In the genomic region with DNA sequence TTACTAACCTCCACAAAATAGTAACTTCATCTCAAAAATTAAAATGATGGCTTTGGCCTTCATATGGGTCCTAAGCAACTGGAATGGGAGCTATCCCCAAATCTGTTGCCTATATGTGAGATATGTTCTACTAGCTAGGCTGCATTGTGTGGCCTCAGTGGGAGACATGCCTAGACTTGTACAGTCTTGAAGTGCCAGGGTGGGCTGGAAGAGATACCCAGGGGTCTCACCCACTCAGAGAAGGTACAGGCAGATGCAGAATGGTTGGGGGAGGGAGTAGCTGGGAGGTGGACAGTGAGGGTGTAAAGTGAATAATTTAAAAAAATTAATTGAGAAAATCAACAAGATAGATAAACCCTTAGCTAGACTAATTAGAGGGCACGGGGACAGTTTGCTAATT, we compare ENCODE assay signal across 23 mouse cellular contexts.
DNase-seq lines count a peak whose midpoint lies in the region; ATAC-seq and TF ChIP-seq lines count a peak whose summit lies in the region.
"Had no signal": no experiment of that assay in that cellular context is flagged by ENCODE, and none has a peak within 500 bp of the region (broad histone marks: within the 10 kb centered on the region; RNA-seq: fewer than 3 reads in every experiment).

No protein-coding gene starts in this region.

- ATAC-seq in forebrain, embryonic 11.5 days (replicated peaks; ENCODE audit: low FRiP score), result 0 out of 2 replicates have a peak, but pooled peaks have one; percentile 27
- no peak for ATAC-seq in forebrain, embryonic 13.5 days
- ATAC-seq: forebrain, embryonic 14.5 days; forebrain, embryonic 16.5 days had no signal

- no peaks in the 10 kb centered on the region; the same call in 1 of the 2 replicates for H3K9me3 ChIP-seq in forebrain, embryonic 11.5 days (ENCODE audit: control insufficient read depth, low read length)
- no peaks in the 10 kb centered on the region for H3K9me3 ChIP-seq in forebrain, embryonic 13.5 days (replicated peaks)
- no peaks in the 10 kb centered on the region for H3K9me3 ChIP-seq in ES-E14 (ENCODE audit: control insufficient read depth, insufficient read depth, low read depth, low read length)
- H3K9me3 ChIP-seq: embryonic facial prominence, embryonic 13.5 days; embryonic facial prominence, embryonic 15.5 days; forebrain, embryonic 10.5 days had no signal

- no peak overlapping the region for H3K27ac ChIP-seq in forebrain, embryonic 11.5 days (ENCODE audit: low read depth, low read length)
- H3K27ac ChIP-seq in forebrain, embryonic 13.5 days, result no peak overlapping the region
- peak overlapping the region; percentile 96 for H3K27ac ChIP-seq in ES-E14 (ENCODE audit: insufficient read depth, low read depth, low read length, poor library complexity, severe bottlenecking)
- H3K27ac ChIP-seq: embryonic facial prominence, embryonic 13.5 days; embryonic facial prominence, embryonic 15.5 days; forebrain, embryonic 10.5 days had no signal

- WGBS in forebrain, embryonic 11.5 days, result 16% methylated on average over 1 of the region's 1 CpGs
- 18% methylated on average over 1 of the region's 1 CpGs for WGBS in forebrain, embryonic 13.5 days

- no peak overlapping the region for H3K9ac ChIP-seq in forebrain, embryonic 11.5 days (ENCODE audit: low read length)
- no peak overlapping the region for H3K9ac ChIP-seq in forebrain, embryonic 13.5 days
- no peak overlapping the region; the same call in 1 of the 2 replicates for H3K9ac ChIP-seq in ES-E14 (ENCODE audit: insufficient read depth, low read depth, low read length, poor library complexity, severe bottlenecking)
- H3K9ac ChIP-seq: embryonic facial prominence, embryonic 13.5 days; embryonic facial prominence, embryonic 15.5 days had no signal

- H3K4me2 ChIP-seq in forebrain, embryonic 11.5 days (ENCODE audit: low read depth, low read length, severe bottlenecking), result no peak overlapping the region
- H3K4me2 ChIP-seq in forebrain, embryonic 13.5 days, result no peak overlapping the region
- H3K4me2 ChIP-seq: embryonic facial prominence, embryonic 13.5 days; embryonic facial prominence, embryonic 15.5 days had no signal

- no peaks in the 10 kb centered on the region for H3K36me3 ChIP-seq in forebrain, embryonic 11.5 days (ENCODE audit: control insufficient read depth, insufficient read depth, low read length)
- no peaks in the 10 kb centered on the region for H3K36me3 ChIP-seq in forebrain, embryonic 13.5 days (ENCODE audit: poor library complexity, severe bottlenecking)
- H3K36me3 ChIP-seq in ES-E14 (ENCODE audit: control insufficient read depth, insufficient read depth, low read length, poor library complexity, severe bottlenecking), result no peaks in the 10 kb centered on the region
- H3K36me3 ChIP-seq: embryonic facial prominence, embryonic 13.5 days; embryonic facial prominence, embryonic 15.5 days; forebrain, embryonic 10.5 days had no signal

- no peaks in the 10 kb centered on the region for H3K4me1 ChIP-seq in forebrain, embryonic 11.5 days (replicated peaks; ENCODE audit: control insufficient read depth, insufficient read depth, low read length)
- no peaks in the 10 kb centered on the region for H3K4me1 ChIP-seq in forebrain, embryonic 13.5 days
- H3K4me1 ChIP-seq in ES-E14 (ENCODE audit: control insufficient read depth in 2 of 2, insufficient read depth in 2 of 2, low read length in 2 of 2, poor library complexity in 1 of 2), result peaks cover 8 to 11% of the 10 kb centered on the region in 2 experiments
- H3K4me1 ChIP-seq: embryonic facial prominence, embryonic 13.5 days; embryonic facial prominence, embryonic 15.5 days had no signal

- no peaks in the 10 kb centered on the region for H3K27me3 ChIP-seq in forebrain, embryonic 11.5 days (ENCODE audit: control insufficient read depth, insufficient read depth, low read length)
- H3K27me3 ChIP-seq in forebrain, embryonic 13.5 days, result no peaks in the 10 kb centered on the region
- H3K27me3 ChIP-seq: CH12.LX; embryonic facial prominence, embryonic 13.5 days; embryonic facial prominence, embryonic 15.5 days had no signal

- in situ Hi-C loops in ES-E14 (cut with MboI; ENCODE audit: low sequenced_read_pairs in 2 of 2, unreplicated experiment in 2 of 2), result no loop called here

- H3K4me3 ChIP-seq in forebrain, embryonic 11.5 days (ENCODE audit: low read depth, low read length), result no peak overlapping the region
- no peak overlapping the region for H3K4me3 ChIP-seq in forebrain, embryonic 13.5 days
- no peak overlapping the region for H3K4me3 ChIP-seq in ES-E14 (ENCODE audit: insufficient read depth in 1 of 2, low read depth in 1 of 2, low read length in 2 of 2, poor library complexity in 1 of 2, severe bottlenecking in 1 of 2)
- H3K4me3 ChIP-seq: embryonic facial prominence, embryonic 13.5 days; embryonic facial prominence, embryonic 15.5 days; erythroblast, embryonic 14.5 days; forebrain, embryonic 10.5 days had no signal

- DNase-seq in forebrain, embryonic 11.5 days (ENCODE audit: low spot score), result no peak
- DNase-seq in ES-E14 (ENCODE audit: low read depth, low spot score) (peak; percentile 26), ZHBTc4 (ENCODE audit: low read depth, low spot score) (peak; percentile 55)
- no peak for DNase-seq in ovary, postnatal 10 days (ENCODE audit: low spot score)
- DNase-seq in cerebellum, postnatal 14 days, result no peak
- DNase-seq: adrenal gland, adult 2 months; adrenal gland, postnatal 10 days; adrenal gland, postnatal 25 days; B cell, adult 2 months; cerebellum, adult 11-12 months; cerebellum, adult 2 months; cerebellum, adult 9-10 months; cerebellum, postnatal 10 days; cerebellum, postnatal 36 days; embryo, embryonic 11 days had no signal

TF ChIP-seq in ES-E14, 5 proteins besides CTCF, POLR2A, EP300 and RAD21:
- TF ChIP-seq HCFC1 (IDR thresholded peaks at IDR 0.05; ENCODE audit: borderline replicate concordance, insufficient read depth, low read length) (no peak), ZC3H11A (IDR thresholded peaks at IDR 0.05; ENCODE audit: borderline replicate concordance, low read depth, low read length) (no peak), ZNF384 (IDR thresholded peaks at IDR 0.05; ENCODE audit: low read depth, low read length) (no peak), MAFK (IDR thresholded peaks at IDR 0.05; ENCODE audit: insufficient read depth, low read depth, low read length) (no peak), CHD2 (IDR thresholded peaks at IDR 0.05; ENCODE audit: low read depth, low read length) (no peak)

Comparison
In these comparisons a context has a peak if more than half of its experiments do, and no peak if none do; other contexts are left out.
1. DNase-seq: peak in ES-E14 (single experiment) and ZHBTc4 (single experiment); none in forebrain, embryonic 11.5 days (single experiment), ovary, postnatal 10 days (single experiment) and cerebellum, postnatal 14 days (0 of 2).